Mouse (Mus musculus): ENCODE measurements around the gene Mst1r. TPM values are rescaled to one million over a fixed set of nuclear protein-coding genes. Genes with fewer than 3 reads are reported as not detected.

Mst1r gene
- total and polyA plus RNA-seq, 3 experiments = 133 to 149 TPM; not detected in 1

GRCm38 (mm10) chr9:107872350-107873098 is 34.1 kb upstream of the Mst1r start (continued):
- TF ChIP-seq POLR2AphosphoS2 (IDR thresholded peaks at IDR 0.05; ENCODE audit: low read length) = peak; percentile 91; the same call in 1 of the 2 replicates
- peak; percentile 95 for TF ChIP-seq SIN3A (IDR thresholded peaks at IDR 0.05; ENCODE audit: low read length)
- no peak for TF ChIP-seq ZNF384 (IDR thresholded peaks at IDR 0.05; ENCODE audit: low read depth, low read length)
- TF ChIP-seq POLR2A (IDR thresholded peaks at IDR 0.05; ENCODE audit: control insufficient read depth in 1 of 2, insufficient read depth in 1 of 2, low read depth in 1 of 2, low read length in 2 of 2, poor library complexity in 1 of 2) = peak; percentile 87 to 94
- peak; percentile 47; the same call in 1 of the 2 replicates for TF ChIP-seq USF1 (IDR thresholded peaks at IDR 0.05; ENCODE audit: low read depth, low read length)
- TF ChIP-seq SMC3 (IDR thresholded peaks at IDR 0.05; ENCODE audit: low read depth, low read length) = no peak
- TF ChIP-seq HCFC1 (IDR thresholded peaks at IDR 0.05; ENCODE audit: low read depth, low read length) = peak; percentile 95
- peak; percentile 53; the same call in 1 of the 2 replicates for TF ChIP-seq MYC (IDR thresholded peaks at IDR 0.05; ENCODE audit: low read depth, low read length)

DNA sequence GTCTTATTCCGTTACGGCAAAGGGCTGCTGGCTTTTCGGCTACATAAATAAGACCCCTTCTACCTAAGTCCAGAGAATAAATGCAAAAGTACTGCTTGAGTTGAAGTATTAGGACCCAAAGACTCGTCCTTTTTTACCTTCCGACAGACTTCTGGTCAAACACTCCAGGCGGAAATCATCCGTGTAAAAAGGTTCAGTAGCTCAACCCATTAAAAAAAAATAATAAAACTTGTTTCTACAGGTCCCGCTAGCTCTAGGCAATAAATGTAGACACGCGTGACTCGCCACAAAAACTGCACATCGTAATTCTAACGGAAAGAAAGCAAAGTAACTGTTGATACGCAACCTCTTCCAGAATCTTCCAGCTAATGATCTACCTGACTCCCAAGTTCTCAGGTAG is 33.5 kb upstream of the Mst1r start, which contains the start of gene Rbm6:
TSS of gene Rbm6 (minus strand) at position 101 of the 400 bp plus-strand sequence.
- H3K27me3 ChIP-seq (ENCODE audit: control insufficient read depth in 1 of 2, insufficient read depth in 2 of 2, low read length in 2 of 2) = peaks cover 1 to 2% of the 10 kb centered on the region in 2 experiments; a peak in 1 of 4 replicates
- no peak for DNase-seq (ENCODE audit: low read depth, low spot score)
- peaks cover 2 to 16% of the 10 kb centered on the region in 2 experiments; a peak in 3 of 4 replicates for H3K36me3 ChIP-seq (ENCODE audit: control insufficient read depth in 1 of 2, insufficient read depth in 2 of 2, low read length in 2 of 2)
- TF ChIP-seq TCF12 (IDR thresholded peaks at IDR 0.05; ENCODE audit: low read depth, low read length) (peak; percentile 1; the same call in 1 of the 2 replicates), NELFE (IDR thresholded peaks at IDR 0.05; ENCODE audit: low read depth, low read length) (no peak), JUND (IDR thresholded peaks at IDR 0.05; ENCODE audit: low read depth, low read length) (no peak)
- H3K79me2 ChIP-seq (ENCODE audit: control insufficient read depth, insufficient read depth, low read length, poor library complexity) = peaks cover 32% of the 10 kb centered on the region
- peak within 1 kb of the TSS; percentile 87 for H3K9ac ChIP-seq (ENCODE audit: control insufficient read depth, low read depth, low read length, poor library complexity, severe bottlenecking)
- H3K9me3 ChIP-seq (replicated peaks; ENCODE audit: insufficient read depth, low read length) = no peaks in the 10 kb centered on the region
- H3K4me3 ChIP-seq (ENCODE audit: control insufficient read depth in 1 of 2, insufficient read depth in 1 of 2, low read depth in 2 of 2, low read length in 2 of 2) = peak within 1 kb of the TSS; percentile 91 to 95
- peaks cover 3 to 16% of the 10 kb centered on the region in 2 experiments for H3K4me1 ChIP-seq (ENCODE audit: control insufficient read depth in 1 of 2, insufficient read depth in 2 of 2, low read length in 2 of 2)
- peak within 1 kb of the TSS; percentile 70 for H3K27ac ChIP-seq (ENCODE audit: control insufficient read depth, low read depth, low read length)

GRCm38 (mm10) chr9:107880411-107880810 is 26.3 kb upstream of the Mst1r start:
- H3K4me1 ChIP-seq (ENCODE audit: control insufficient read depth in 1 of 2, insufficient read depth in 2 of 2, low read length in 2 of 2) = no peaks in the 10 kb centered on the region
- H3K27ac ChIP-seq (ENCODE audit: control insufficient read depth, low read depth, low read length) = no peak overlapping the region
- no peak overlapping the region for H3K9ac ChIP-seq (ENCODE audit: control insufficient read depth, low read depth, low read length, poor library complexity, severe bottlenecking)
- TF ChIP-seq SMC3 (IDR thresholded peaks at IDR 0.05; ENCODE audit: low read depth, low read length) (no peak), USF1 (IDR thresholded peaks at IDR 0.05; ENCODE audit: low read depth, low read length) (no peak), SIN3A (IDR thresholded peaks at IDR 0.05; ENCODE audit: low read length) (no peak), BHLHE40 (IDR thresholded peaks at IDR 0.05; ENCODE audit: borderline replicate concordance, low read depth, low read length) (no peak), GABPA (IDR thresholded peaks at IDR 0.05; ENCODE audit: low read depth, low read length) (no peak), EP300 (IDR thresholded peaks at IDR 0.05; ENCODE audit: low read depth in 1 of 2, low read length in 2 of 2) (no peak)
- H3K79me2 ChIP-seq (ENCODE audit: control insufficient read depth, insufficient read depth, low read length, poor library complexity) = no peaks in the 10 kb centered on the region
- H3K4me3 ChIP-seq (ENCODE audit: control insufficient read depth in 1 of 2, insufficient read depth in 1 of 2, low read depth in 2 of 2, low read length in 2 of 2) = no peak overlapping the region
- DNase-seq (ENCODE audit: low read depth, low spot score) = no peak
- no peaks in the 10 kb centered on the region for H3K9me3 ChIP-seq (replicated peaks; ENCODE audit: insufficient read depth, low read length)
- peaks cover 8 to 20% of the 10 kb centered on the region in 2 experiments for H3K27me3 ChIP-seq (ENCODE audit: control insufficient read depth in 1 of 2, insufficient read depth in 2 of 2, low read length in 2 of 2)
- no peaks in the 10 kb centered on the region for H3K36me3 ChIP-seq (ENCODE audit: control insufficient read depth in 1 of 2, insufficient read depth in 2 of 2, low read length in 2 of 2)

Data from MEL (cell line).